Mouse (Mus musculus): ENCODE measurements around the gene Sgf29. TPM values are rescaled to one million over a fixed set of nuclear protein-coding genes. Genes with fewer than 3 reads are reported as not detected.

Gene Sgf29
- 68.8 and 176 TPM in 2 replicates for polyA plus RNA-seq (2012)

GRCm38 (mm10) chr7:126649231-126650051, at the start of gene Sgf29:
TSS of gene Sgf29 (plus strand) at chr7:126649309.
- no peak for TF ChIP-seq GATA1 (IDR thresholded peaks at IDR 0.05; ENCODE audit: low read length)

- no peak for TF ChIP-seq GATA1 (IDR thresholded peaks at IDR 0.05; ENCODE audit: low read length)
Measured at GRCm38 (mm10) chr7:126601896-126602295, 47.2 kb upstream of the Sgf29 start.

GRCm38 (mm10) chr7:126602650-126603049, 46.5 kb upstream of the Sgf29 start:
- no peak for TF ChIP-seq GATA1 (IDR thresholded peaks at IDR 0.05; ENCODE audit: low read length)

GRCm38 (mm10) chr7:126606611-126607010, 42.5 kb upstream of the Sgf29 start:
- no peak for TF ChIP-seq GATA1 (IDR thresholded peaks at IDR 0.05; ENCODE audit: low read length)

- TF ChIP-seq GATA1 (IDR thresholded peaks at IDR 0.05; ENCODE audit: low read length), result no peak
Measured at GRCm38 (mm10) chr7:126607064-126607463, 42.0 kb upstream of the Sgf29 start.

- no peak for TF ChIP-seq GATA1 (IDR thresholded peaks at IDR 0.05; ENCODE audit: low read length)
Measured at GRCm38 (mm10) chr7:126607796-126608195, 41.3 kb upstream of the Sgf29 start.

GRCm38 (mm10) chr7:126612736-126613135, 36.4 kb upstream of the Sgf29 start:
- TF ChIP-seq GATA1 (IDR thresholded peaks at IDR 0.05; ENCODE audit: low read length), result no peak

- TF ChIP-seq GATA1 (IDR thresholded peaks at IDR 0.05; ENCODE audit: low read length), result no peak
Measured at GRCm38 (mm10) chr7:126616707-126617106, 32.4 kb upstream of the Sgf29 start.

GRCm38 (mm10) chr7:126619559-126620275, 29.4 kb upstream of the Sgf29 start:
- no peak for TF ChIP-seq GATA1 (IDR thresholded peaks at IDR 0.05; ENCODE audit: low read length)

GRCm38 (mm10) chr7:126621452-126622359, 27.4 kb upstream of the Sgf29 start:
- peak; percentile 26 for TF ChIP-seq GATA1 (IDR thresholded peaks at IDR 0.05; ENCODE audit: low read length)

- TF ChIP-seq GATA1 (IDR thresholded peaks at IDR 0.05; ENCODE audit: low read length), result peak; percentile 15
Measured at GRCm38 (mm10) chr7:126623381-126623780, 25.7 kb upstream of the Sgf29 start.

GRCm38 (mm10) chr7:126624774-126625173, 24.3 kb upstream of the Sgf29 start:
- TF ChIP-seq GATA1 (IDR thresholded peaks at IDR 0.05; ENCODE audit: low read length), result no peak

- no peak for TF ChIP-seq GATA1 (IDR thresholded peaks at IDR 0.05; ENCODE audit: low read length)
Measured at GRCm38 (mm10) chr7:126625369-126625768, 23.7 kb upstream of the Sgf29 start.

GRCm38 (mm10) chr7:126625807-126626600, 23.1 kb upstream of the Sgf29 start:
- TF ChIP-seq GATA1 (IDR thresholded peaks at IDR 0.05; ENCODE audit: low read length), result no peak

GRCm38 (mm10) chr7:126628111-126628510, 21.0 kb upstream of the Sgf29 start:
- no peak for TF ChIP-seq GATA1 (IDR thresholded peaks at IDR 0.05; ENCODE audit: low read length)

All from G1E-ER4 (cell line).